Mouse (Mus musculus): Measurements from ENCODE around the gene Kcp.

Kcp gene

DNA sequence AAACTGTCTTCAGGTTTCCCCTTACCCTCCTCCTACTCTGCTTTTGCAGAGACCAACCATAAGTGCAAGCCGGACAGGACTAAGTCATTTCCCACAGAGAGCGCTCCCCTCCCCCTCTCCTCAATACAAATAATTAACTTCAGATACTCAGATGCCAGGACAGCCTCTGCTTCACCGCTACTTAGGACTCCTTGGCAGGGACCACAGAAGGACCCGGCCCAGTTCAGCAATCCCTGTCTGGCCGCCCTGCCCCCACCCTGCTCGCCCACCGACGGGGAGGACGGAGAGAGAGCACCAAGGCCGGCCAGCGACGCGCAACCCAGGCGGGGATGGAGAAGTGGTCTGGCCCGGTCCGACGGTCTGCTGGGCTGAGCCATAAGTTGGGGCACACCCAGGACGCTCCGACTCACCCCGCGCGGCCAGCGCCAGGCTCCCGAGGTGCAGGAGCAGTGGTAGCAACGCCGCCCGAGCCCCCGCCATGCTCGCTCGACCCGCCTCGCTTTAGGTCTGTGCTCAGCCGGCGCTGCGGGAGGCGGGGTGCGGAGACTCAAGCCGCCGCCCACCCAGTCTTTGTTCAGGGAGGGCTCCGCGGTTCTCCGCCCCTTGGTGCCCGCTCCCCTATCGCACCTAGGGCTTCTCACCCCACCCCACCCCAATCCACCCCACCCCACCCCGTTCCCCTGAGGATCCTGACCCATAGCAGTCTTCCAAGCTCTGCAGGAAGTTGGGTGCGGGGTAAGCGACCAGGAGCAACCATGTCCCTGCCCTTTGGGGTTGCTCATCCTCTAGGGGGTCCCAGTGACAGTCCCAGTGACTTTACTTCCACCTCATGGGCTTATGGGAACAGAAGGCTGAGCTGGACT is at the start of gene Kcp:
Gene Kcp (minus strand): TSS at position 506 of the 863 bp plus-strand sequence.
- no peak for DNase-seq (ENCODE audit: low spot score)

DNA sequence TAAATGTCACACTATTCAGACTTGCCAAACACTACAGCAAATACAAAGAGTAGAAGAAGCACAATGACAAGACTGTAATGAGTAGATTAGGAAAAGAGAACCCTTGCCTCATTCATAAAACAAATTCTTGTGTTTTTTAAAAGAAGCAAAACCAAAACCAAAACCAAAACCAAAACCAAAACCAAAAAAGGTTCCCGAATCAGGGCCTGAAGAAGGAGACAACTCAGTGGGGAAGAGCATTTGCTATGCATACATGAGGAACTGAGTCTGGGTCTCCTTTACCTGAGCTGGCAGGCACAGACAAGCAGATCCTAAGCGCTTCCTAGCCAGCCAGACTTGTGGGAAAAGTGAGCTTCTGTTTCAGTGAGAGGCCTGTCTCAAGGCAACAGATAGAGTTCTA is 49.4 kb upstream of the Kcp start:
- no peak for DNase-seq (ENCODE audit: low spot score)

DNA sequence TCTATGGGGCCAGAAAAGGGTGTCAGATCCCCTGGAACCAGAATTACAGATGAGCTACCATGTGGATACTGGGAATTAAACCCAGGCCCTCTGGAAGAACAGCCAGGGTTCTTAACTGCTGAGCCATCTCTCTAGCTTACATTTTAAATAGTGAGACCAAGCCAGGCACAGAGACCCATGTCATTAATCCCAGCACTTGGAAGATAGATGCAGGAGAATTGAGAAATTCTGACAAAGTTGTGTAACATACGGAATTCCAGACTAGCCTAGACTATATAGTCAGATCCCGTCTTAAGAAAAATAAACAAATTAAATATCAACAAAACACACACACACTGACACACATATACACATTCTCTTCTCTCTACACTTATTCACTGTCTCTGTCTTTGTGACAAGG is 44.8 kb upstream of the Kcp start:
- no peak for DNase-seq (ENCODE audit: low spot score)

DNA sequence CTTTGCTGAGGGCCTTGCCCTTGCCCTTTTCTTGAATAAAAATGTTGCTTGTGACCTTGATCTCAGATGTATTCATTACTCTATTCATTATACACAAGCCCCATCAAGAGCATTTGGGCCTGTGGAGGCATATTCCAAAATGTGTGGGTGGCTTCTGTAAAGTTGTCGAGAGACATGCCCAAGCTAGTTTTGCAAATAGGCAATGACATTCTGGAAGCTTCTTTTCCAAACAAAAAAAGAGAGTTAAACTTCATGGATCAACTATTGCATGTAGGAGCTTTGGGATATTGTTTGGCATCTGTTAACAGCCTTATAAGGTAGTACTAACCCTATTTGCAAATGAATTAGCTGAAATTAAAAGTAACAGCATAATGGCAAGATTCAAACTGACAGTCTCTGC is 40.3 kb upstream of the Kcp start:
- no peak for DNase-seq (ENCODE audit: low spot score)

DNA sequence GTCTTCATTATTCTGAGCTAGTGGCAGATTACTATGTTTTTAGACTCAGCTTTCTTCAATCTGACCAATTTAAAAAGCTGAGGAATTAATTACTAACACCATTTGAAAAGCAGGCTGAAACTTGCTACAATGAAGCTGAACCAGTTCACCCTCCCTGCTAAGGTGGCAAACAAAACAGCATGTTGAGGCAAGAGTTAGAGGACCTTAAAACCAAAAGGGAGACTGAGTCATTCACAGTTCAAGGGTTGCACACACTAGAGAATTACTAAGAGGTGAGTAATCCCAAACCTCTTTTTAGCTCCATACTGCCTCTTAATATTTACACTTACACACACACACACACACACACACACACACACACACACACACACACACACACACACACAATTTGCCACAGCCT is 39.8 kb upstream of the Kcp start:
- no peak for DNase-seq (ENCODE audit: low spot score)

- no peak for DNase-seq (ENCODE audit: low spot score)
These were observed 37.9 kb upstream of the Kcp start for GRCm38 (mm10) chr6:29545611-29546010.

DNA sequence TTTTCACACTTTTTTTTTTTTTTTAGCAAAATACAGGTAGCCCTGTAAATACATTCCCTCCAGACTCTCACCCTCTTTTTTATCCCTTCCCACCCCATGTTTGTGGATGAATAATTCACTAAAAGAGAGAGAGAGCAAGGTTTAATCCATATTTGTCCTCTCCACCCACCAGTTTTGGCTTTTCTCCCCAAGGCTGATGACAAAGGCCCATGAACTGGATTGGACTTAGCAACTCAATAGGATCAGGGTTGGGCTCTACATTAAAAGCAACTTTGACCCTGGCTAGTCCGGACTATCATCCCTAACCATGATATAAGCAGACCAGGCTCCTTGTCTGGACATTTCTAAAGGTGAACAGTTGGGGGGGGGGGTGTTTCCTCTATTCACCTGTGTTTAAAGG is 33.2 kb upstream of the Kcp start:
- DNase-seq (ENCODE audit: low spot score): no peak

DNA sequence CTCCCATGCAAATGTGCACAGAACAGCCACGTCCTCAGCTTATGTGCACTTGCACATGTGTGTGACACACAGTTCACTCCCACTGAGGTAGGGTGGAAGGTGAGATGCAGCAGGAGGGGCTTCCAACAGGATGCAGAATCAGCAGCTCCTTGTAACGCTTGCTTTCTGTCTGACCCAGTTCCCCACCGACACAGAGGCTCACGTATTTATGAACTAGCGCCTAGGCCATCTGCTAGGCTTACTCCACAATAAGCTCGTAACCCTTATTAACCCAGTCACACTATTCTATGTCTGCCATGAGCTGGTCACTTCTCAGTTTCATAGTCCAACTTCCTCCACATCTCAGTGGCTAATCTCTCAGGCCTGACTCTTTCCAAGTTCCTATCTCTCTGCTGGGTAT is 32.5 kb upstream of the Kcp start:
- DNase-seq (ENCODE audit: low spot score): no peak

GRCm38 (mm10) chr6:29539502-29539901 is 31.8 kb upstream of the Kcp start:
- DNase-seq (ENCODE audit: low spot score): no peak

GRCm38 (mm10) chr6:29537221-29537620 is 29.5 kb upstream of the Kcp start:
- DNase-seq (ENCODE audit: low spot score): no peak

DNA sequence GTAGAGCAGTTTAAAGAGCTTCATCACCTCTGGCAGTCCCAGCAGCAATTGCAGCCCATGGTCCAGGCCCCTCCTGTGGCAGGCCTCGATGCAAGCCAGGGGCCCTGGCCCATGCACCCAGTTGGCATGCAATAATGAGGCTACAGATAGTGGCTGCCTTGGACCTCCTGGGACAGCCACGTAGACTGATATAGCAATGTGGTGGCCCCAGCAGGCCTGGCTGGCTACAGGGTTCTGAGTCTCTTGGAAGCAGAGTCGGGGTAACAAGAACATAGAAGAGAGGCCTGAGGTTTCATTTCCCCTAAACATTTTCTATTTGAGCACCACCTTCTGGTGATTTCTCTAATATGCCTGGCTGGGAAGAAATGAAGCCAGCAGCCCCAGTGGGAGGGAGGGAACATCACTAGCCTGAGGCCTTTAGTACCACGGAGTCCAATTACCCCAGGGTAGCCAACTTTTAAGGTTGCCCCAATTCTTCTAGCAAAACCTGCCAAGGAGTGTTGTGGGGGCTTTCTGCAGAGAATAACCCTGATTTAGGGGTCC is 29.0 kb upstream of the Kcp start:
- no peak for DNase-seq (ENCODE audit: low spot score)

- DNase-seq (ENCODE audit: low spot score): no peak
These were observed 27.6 kb upstream of the Kcp start for GRCm38 (mm10) chr6:29535316-29535715.

DNA sequence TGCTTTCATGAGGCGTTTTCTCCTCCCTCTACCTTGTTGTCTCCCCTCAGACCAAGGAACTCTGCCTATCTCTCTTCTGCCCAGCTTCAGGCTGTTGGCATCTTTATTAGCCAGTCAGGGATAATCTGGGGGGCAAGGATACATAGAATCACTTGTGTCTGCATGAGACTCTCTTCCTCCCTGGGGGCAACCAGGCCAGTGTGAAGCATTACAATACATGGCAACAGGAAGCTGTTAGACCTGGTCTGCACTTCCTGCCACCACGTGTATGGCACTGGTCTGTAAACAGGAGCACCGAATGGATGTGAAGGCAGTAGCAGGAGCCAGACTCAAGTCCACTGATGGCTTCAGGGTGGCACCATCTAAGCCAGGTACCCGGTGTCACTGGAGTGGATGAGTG is 22.3 kb upstream of the Kcp start:
- DNase-seq (ENCODE audit: low spot score): no peak

DNA sequence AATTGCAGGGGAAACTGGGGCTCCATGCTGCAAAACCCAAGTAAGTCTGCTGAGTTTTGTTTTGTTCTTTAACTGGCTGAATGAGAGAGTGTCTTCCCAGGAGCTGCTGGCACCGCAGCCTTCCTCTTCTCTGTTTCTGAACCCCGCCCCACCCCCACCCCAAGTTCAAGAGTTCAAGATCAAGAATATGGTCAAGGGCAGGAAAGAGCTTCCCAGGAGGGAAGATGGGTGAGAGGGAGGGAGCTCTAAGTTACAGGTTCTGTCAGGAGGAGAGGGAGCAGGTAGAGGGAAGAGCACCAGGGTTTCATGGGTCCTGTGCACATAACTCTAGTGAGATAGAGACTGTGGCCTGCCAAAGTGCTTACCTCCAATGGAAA is 21.7 kb upstream of the Kcp start:
- DNase-seq (ENCODE audit: low spot score): no peak

GRCm38 (mm10) chr6:29528561-29529443 is 21.1 kb upstream of the Kcp start:
- DNase-seq (ENCODE audit: low spot score): no peak

DNA sequence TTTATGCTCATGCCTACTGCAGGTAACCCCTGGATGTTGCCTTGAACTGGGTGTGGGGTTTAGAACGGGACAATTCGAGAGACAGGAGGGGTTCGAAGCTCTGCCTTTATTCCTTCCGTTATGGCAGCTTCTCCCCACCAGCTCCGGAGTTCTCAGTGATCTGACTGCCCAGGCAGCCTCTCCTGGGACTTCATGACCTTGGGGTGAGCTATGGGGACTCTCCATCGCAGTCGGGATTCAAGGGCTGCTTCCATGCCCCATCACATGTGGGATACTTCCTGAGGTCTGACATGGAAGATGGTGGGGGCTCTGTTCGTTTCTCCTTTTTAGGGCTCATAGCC is 20.4 kb upstream of the Kcp start:
- DNase-seq (ENCODE audit: low spot score): no peak

- no peak for DNase-seq (ENCODE audit: low spot score)
These were observed 19.8 kb upstream of the Kcp start for GRCm38 (mm10) chr6:29527361-29528164.

GRCm38 (mm10) chr6:29526281-29527251 is 18.8 kb upstream of the Kcp start, which contains the start of gene Irf5:
Gene Irf5, plus strand, starts transcription at chr6:29526625.
- no peak for DNase-seq (ENCODE audit: low spot score)

GRCm38 (mm10) chr6:29525256-29525655 is 17.5 kb upstream of the Kcp start:
- no peak for DNase-seq (ENCODE audit: low spot score)

- DNase-seq (ENCODE audit: low spot score): no peak
These were observed 16.3 kb upstream of the Kcp start for GRCm38 (mm10) chr6:29524034-29524489.

All from urinary bladder, postnatal 25 days (tissue).